Mouse (Mus musculus) lung, postnatal 0 days (tissue): ENCODE measurements around the gene Ptgir.

Experiments used
- CTCF ChIP-seq: IDR thresholded peaks from 2 replicates; pipeline ENCODE4 v1.5.1; 2016; ENCODE audit warnings: antibody characterized with exemption, mild to moderate bottlenecking
- EP300 ChIP-seq: IDR thresholded peaks from 2 replicates; pipeline ENCODE4 v1.6.1; 2016; ENCODE audit warnings: antibody characterized with exemption, mild to moderate bottlenecking, control low read depth

DNA sequence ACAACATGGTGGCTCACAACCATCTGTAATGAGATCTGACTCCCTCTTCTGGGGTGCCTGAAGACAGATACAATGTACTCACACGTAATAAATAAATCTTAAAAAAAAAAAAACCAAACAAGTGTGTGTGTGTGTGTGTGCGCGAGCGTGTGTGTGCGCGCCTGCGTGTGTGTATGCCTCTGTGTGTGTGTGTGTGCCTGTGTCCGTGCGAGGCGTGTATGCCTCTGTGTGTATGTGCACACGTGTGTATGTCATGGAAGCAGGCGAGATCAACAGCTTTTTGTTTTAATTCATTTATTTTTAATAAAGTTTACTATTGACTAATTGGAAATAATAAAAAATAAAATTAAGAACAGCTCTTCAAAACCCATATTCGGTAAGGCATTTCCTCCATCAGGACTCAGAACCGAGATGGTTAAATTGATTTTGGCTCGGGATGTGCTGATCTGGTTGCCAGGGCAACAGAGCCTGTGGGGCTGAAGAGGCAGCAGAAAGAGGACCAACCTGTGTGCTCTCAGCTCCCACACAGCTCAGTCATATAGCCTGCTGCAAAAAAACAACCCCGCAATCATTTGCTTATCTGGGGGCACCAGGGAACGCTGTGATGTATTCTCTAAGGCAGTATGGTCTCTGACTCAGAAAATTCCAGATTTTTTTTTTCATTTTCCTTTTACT lies 32.0 kb downstream of the Ptgir start:
- no peak for TF ChIP-seq EP300
- TF ChIP-seq CTCF, result no peak
